Mouse (Mus musculus): ENCODE data around the gene Gm10306. TPM values are rescaled to one million over a fixed set of nuclear protein-coding genes. Genes with fewer than 3 reads are reported as not detected.
A peak's percentile ranks its signal among the peaks of the same experiment; 100 is the strongest.

Gene Gm10306
- polyA plus RNA-seq, 1 experiment from 2014 or later: 0.93 TPM

GRCm38 (mm10) chr4:94561954-94562648 is 5.8 kb downstream of the Gm10306 start:
- H3K9me3 ChIP-seq (replicated peaks): no peaks in the 10 kb centered on the region
- no peak for ATAC-seq

DNA sequence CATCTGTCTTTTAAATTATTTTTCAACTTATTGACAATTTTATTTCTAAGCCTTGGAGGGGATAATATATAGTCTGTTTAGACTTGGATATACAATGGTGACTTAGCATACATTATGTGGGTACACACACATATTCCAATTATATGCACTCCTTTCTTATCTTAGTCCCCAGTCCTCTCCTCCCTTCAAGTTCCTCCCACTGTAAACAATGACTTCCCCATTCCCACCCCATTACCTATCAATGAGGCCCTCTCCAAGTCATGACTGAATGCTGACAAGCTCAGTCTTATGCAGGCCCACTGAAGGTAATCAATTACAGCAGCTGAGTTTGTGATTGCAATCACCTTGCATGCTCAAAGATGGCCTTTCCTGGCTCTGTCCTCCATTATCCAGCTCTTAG is 8.0 kb downstream of the Gm10306 start:
- H3K36me3 ChIP-seq (ENCODE audit: poor library complexity, severe bottlenecking): peaks cover 15% of the 10 kb centered on the region
- H3K9ac ChIP-seq: no peak overlapping the region
- H3K27ac ChIP-seq: no peak overlapping the region
- H3K4me3 ChIP-seq: no peak overlapping the region
- no peak for ATAC-seq
- H3K27me3 ChIP-seq: no peaks in the 10 kb centered on the region
- H3K9me3 ChIP-seq (replicated peaks): no peaks in the 10 kb centered on the region
- no peaks in the 10 kb centered on the region for H3K4me1 ChIP-seq
- H3K4me2 ChIP-seq: no peak overlapping the region

More at GRCm38 (mm10) chr4:94561954-94562648, 5.8 kb downstream of the Gm10306 start:
- Histone ChIP-seq H3K9ac (no peak overlapping the region), H3K27me3 (no peaks in the 10 kb centered on the region), H3K4me3 (no peak overlapping the region), H3K27ac (no peak overlapping the region), H3K4me2 (no peak overlapping the region), H3K4me1 (no peaks in the 10 kb centered on the region), H3K36me3 (ENCODE audit: poor library complexity, severe bottlenecking) (0 out of 2 replicates have a peak, but pooled peaks cover 5% of the 10 kb centered on the region)
- 83% methylated on average over 7 of the region's 7 CpGs for WGBS

GRCm38 (mm10) chr4:94572677-94573076 is 16.3 kb downstream of the Gm10306 start:
- H3K4me2 ChIP-seq: no peak overlapping the region

DNA sequence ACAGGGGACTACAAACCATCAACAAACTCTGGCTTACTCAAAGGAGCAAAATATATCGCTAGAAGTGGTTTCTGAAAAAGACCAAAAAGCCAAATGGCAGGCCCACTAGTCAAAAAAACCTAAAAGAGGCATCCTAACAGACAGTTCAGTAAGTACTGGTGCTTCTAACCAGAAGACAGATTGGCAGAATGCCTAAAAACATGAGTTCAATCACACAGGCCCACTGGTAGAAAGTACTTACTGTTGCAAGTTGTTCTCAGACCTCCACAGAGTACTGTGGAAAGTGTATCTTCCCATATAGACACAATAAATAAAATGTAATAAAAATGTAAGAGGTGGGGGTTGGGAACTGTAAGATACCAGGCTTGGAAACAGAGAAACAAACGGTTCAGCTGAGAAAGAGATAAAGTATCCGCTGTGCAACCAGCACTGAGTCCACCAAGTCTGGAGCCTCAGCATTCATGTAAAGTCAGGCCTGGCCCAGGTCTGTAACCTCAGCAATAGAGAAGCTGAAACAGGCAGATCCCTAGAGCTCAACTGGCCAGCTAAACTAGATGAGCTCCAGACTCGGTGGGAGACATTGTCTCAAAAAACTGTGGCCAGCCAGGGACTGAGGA is 35.5 kb downstream of the Gm10306 start:
- Histone ChIP-seq H3K4me2 (no peak overlapping the region), H3K9me3 (replicated peaks) (no peaks in the 10 kb centered on the region), H3K36me3 (ENCODE audit: poor library complexity, severe bottlenecking) (no peaks in the 10 kb centered on the region), H3K27ac (no peak overlapping the region), H3K4me1 (0 out of 2 replicates have a peak, but pooled peaks cover 5% of the 10 kb centered on the region), H3K27me3 (no peaks in the 10 kb centered on the region), H3K4me3 (no peak overlapping the region), H3K9ac (no peak overlapping the region)
- ATAC-seq: no peak
- whole genome bisulfite sequencing: 91% methylated on average over 4 of the region's 4 CpGs

More at GRCm38 (mm10) chr4:94572677-94573076, 16.3 kb downstream of the Gm10306 start:
- Histone ChIP-seq H3K27me3 (no peaks in the 10 kb centered on the region), H3K9me3 (replicated peaks) (no peaks in the 10 kb centered on the region), H3K9ac (no peak overlapping the region), H3K27ac (no peak overlapping the region), H3K4me1 (no peaks in the 10 kb centered on the region), H3K36me3 (ENCODE audit: poor library complexity, severe bottlenecking) (peaks cover 55% of the 10 kb centered on the region), H3K4me3 (no peak overlapping the region)
- ATAC-seq: no peak
- 93% methylated on average over 4 of the region's 4 CpGs for WGBS

GRCm38 (mm10) chr4:94592709-94593108 is 36.4 kb downstream of the Gm10306 start:
- H3K4me1 ChIP-seq: 0 out of 2 replicates have a peak, but pooled peaks cover 5% of the 10 kb centered on the region
- no peaks in the 10 kb centered on the region for H3K36me3 ChIP-seq (ENCODE audit: poor library complexity, severe bottlenecking)
- no peak for ATAC-seq
- H3K4me2 ChIP-seq: no peak overlapping the region
- H3K27me3 ChIP-seq: no peaks in the 10 kb centered on the region
- no peak overlapping the region for H3K9ac ChIP-seq
- no peak overlapping the region for H3K4me3 ChIP-seq
- no peak overlapping the region for H3K27ac ChIP-seq
- no peaks in the 10 kb centered on the region for H3K9me3 ChIP-seq (replicated peaks)

DNA sequence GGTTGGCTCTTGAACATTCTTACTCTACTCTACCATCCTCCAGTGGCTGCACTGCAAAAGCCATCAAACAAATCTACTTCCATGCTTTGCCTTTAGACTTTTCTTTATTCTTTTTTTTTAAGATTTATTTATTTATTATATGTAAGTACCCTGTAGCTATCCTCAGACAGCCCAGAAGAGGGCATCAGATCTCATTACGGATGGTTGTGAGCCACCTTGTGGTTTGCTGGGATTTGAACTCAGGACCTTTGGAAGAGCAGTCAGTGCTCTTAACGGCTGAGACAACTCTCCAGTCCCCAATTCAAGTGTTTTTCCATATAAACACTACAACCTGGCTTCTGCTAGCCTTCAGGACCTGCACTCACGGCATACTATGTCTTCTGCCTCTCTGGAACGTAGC is 45.0 kb downstream of the Gm10306 start:
- Histone ChIP-seq H3K9me3 (replicated peaks) (no peaks in the 10 kb centered on the region), H3K4me1 (peaks cover 23% of the 10 kb centered on the region), H3K36me3 (ENCODE audit: poor library complexity, severe bottlenecking) (no peaks in the 10 kb centered on the region), H3K27me3 (no peaks in the 10 kb centered on the region), H3K4me3 (peak overlapping the region; percentile 99), H3K9ac (no peak overlapping the region), H3K27ac (no peak overlapping the region), H3K4me2 (peak overlapping the region; percentile 74)
- 91% methylated on average over 4 of the region's 4 CpGs for WGBS
- no peak for ATAC-seq

GRCm38 (mm10) chr4:94602496-94603030 is 46.2 kb downstream of the Gm10306 start:
- Histone ChIP-seq H3K27ac (peak overlapping the region; percentile 91), H3K9me3 (replicated peaks) (no peaks in the 10 kb centered on the region), H3K4me2 (peak overlapping the region; percentile 74), H3K9ac (peak overlapping the region; percentile 96), H3K36me3 (ENCODE audit: poor library complexity, severe bottlenecking) (no peaks in the 10 kb centered on the region), H3K4me3 (peak overlapping the region; percentile 99), H3K27me3 (no peaks in the 10 kb centered on the region), H3K4me1 (peaks cover 23% of the 10 kb centered on the region)
- WGBS: under 1% methylated on average over 33 of the region's 33 CpGs
- no peak; the same call in 1 of the 2 replicates for ATAC-seq

GRCm38 (mm10) chr4:94603031-94603629 is 46.8 kb downstream of the Gm10306 start, which contains the start of gene Plaa:
Plaa (minus strand) TSS chr4:94603244.
- H3K4me3 ChIP-seq: peak within 1 kb of the TSS; percentile 99
- WGBS: under 1% methylated on average over 61 of the region's 61 CpGs
- peak within 1 kb of the TSS; percentile 96 for H3K9ac ChIP-seq
- H3K27ac ChIP-seq: peak within 1 kb of the TSS; percentile 91
- ATAC-seq: peak; percentile 100
- no peaks in the 10 kb centered on the region for H3K36me3 ChIP-seq (ENCODE audit: poor library complexity, severe bottlenecking)
- H3K9me3 ChIP-seq (replicated peaks): no peaks in the 10 kb centered on the region
- H3K27me3 ChIP-seq: no peaks in the 10 kb centered on the region
- peaks cover 23% of the 10 kb centered on the region for H3K4me1 ChIP-seq
- H3K4me2 ChIP-seq: peak within 1 kb of the TSS; percentile 74

DNA sequence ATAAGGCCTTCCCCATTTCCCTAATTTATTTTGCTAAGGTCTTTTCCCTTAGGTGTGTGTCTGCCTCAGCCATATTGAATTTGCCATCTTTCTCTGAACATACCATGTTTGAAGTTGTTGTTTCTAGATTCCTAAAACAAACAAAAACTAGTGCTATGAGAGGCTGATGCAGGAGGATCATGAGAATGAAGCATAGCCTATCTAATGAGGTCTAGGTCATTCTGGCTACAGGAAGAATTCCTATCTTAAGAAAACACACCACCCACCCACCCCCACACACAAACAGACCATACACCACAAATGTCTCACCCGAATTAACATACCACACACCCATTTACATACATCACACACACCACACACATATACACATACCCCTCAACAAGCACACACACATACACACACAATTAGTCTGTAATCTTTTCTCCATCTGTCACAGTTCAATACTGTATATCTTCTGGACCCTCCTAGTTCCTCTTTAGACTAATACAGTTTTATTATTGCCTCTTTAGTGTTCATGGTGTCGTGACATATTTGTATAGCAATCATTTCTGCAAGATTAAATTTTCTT is 48.2 kb downstream of the Gm10306 start:
- ATAC-seq: no peak
- H3K9ac ChIP-seq: no peak overlapping the region
- whole genome bisulfite sequencing: 85% methylated on average over 2 of the region's 2 CpGs
- H3K4me1 ChIP-seq: peaks cover 23% of the 10 kb centered on the region
- H3K27me3 ChIP-seq: no peaks in the 10 kb centered on the region
- H3K4me3 ChIP-seq: no peak overlapping the region
- H3K27ac ChIP-seq: no peak overlapping the region
- H3K36me3 ChIP-seq (ENCODE audit: poor library complexity, severe bottlenecking): no peaks in the 10 kb centered on the region
- no peaks in the 10 kb centered on the region for H3K9me3 ChIP-seq (replicated peaks)
- 0 out of 2 replicates have a peak overlapping the region, but pooled peaks have one; percentile 74 for H3K4me2 ChIP-seq

- Histone ChIP-seq H3K4me2 (no peak overlapping the region), H3K27me3 (no peaks in the 10 kb centered on the region), H3K4me3 (no peak overlapping the region), H3K9me3 (replicated peaks) (no peaks in the 10 kb centered on the region), H3K4me1 (peaks cover 21% of the 10 kb centered on the region), H3K36me3 (ENCODE audit: poor library complexity, severe bottlenecking) (no peaks in the 10 kb centered on the region), H3K9ac (no peak overlapping the region), H3K27ac (no peak overlapping the region)
- ATAC-seq: no peak
- WGBS: 90% methylated on average over 2 of the region's 2 CpGs
Measured at GRCm38 (mm10) chr4:94605591-94605990, 49.2 kb downstream of the Gm10306 start.
